Mouse (Mus musculus): ENCODE measurements at regions not wholly inside any gene's neighbourhood (a gene's known extent, or its start where the extent isn't known, plus 50 kb on each side); places are given as distances from the start of the nearest gene placed in this dataset.

DNA sequence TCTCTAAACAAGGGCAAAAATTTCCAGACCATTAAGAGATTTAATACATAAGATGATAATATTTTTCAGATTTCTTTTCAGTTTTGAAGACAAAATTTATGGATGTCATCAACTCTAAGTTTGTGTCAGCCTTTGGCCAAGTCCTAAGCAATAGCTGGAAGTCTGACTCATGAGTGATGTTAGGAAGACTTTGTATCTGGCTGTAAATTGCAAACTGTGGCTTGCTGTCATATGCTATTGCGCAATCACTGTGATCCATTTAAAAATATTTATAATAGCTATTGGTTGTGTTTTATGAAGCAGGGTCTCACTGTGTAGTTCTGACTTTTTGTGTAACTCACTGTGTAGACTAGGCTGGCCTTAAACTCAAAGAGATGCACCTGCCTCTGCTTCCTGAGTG, 119.1 kb upstream of the Tbx18 start:
- no peak overlapping the region for H3K27ac ChIP-seq (ENCODE audit: insufficient read depth, low read depth, low read length)
- H3K27me3 ChIP-seq (ENCODE audit: control insufficient read depth, insufficient read depth, low read length): no peaks in the 10 kb centered on the region
- no peaks in the 10 kb centered on the region for H3K4me1 ChIP-seq (ENCODE audit: control insufficient read depth, insufficient read depth, insufficient read length, low read length)
- no peak for TF ChIP-seq CTCF (IDR thresholded peaks at IDR 0.05; ENCODE audit: extremely low read depth, insufficient read length, insufficient replicate concordance, low read depth, low read length)
- TF ChIP-seq POLR2A (IDR thresholded peaks at IDR 0.05; ENCODE audit: low read depth, low read length): no peak
- H3K36me3 ChIP-seq (ENCODE audit: control insufficient read depth, insufficient read depth, low read length): no peaks in the 10 kb centered on the region
- no peak overlapping the region for H3K4me3 ChIP-seq (ENCODE audit: low read depth, low read length)
- WGBS: 85% methylated on average over 1 of the region's 1 CpGs

DNA sequence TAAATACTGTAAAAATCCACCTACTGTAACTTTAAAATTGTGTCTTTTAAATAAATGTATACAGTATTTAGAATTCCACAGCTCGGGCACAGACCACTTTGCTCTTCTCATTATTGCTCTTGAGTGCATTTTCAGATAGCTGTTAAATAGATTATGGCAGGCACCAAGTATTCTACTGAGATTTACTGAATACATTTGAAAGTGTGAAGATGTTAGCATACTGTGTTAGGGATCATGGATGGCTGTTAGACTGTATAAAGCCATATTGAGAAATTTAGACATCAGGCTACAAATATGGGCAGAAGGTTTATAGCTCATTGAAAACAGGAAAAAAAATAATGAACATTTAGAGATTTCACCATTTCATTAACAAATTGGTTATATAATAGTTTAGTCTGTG, 130.5 kb upstream of the Tbx18 start:
- WGBS: 57% methylated on average over 1 of the region's 1 CpGs
- H3K4me1 ChIP-seq (ENCODE audit: control insufficient read depth, insufficient read depth, insufficient read length, low read length): no peaks in the 10 kb centered on the region
- H3K36me3 ChIP-seq (ENCODE audit: control insufficient read depth, insufficient read depth, low read length): no peaks in the 10 kb centered on the region
- no peak overlapping the region for H3K27ac ChIP-seq (ENCODE audit: insufficient read depth, low read depth, low read length)
- no peak overlapping the region for H3K4me3 ChIP-seq (ENCODE audit: low read depth, low read length)
- TF ChIP-seq POLR2A (IDR thresholded peaks at IDR 0.05; ENCODE audit: low read depth, low read length) (no peak), CTCF (IDR thresholded peaks at IDR 0.05; ENCODE audit: extremely low read depth, insufficient read length, insufficient replicate concordance, low read depth, low read length) (no peak)
- no peaks in the 10 kb centered on the region for H3K27me3 ChIP-seq (ENCODE audit: control insufficient read depth, insufficient read depth, low read length)

DNA sequence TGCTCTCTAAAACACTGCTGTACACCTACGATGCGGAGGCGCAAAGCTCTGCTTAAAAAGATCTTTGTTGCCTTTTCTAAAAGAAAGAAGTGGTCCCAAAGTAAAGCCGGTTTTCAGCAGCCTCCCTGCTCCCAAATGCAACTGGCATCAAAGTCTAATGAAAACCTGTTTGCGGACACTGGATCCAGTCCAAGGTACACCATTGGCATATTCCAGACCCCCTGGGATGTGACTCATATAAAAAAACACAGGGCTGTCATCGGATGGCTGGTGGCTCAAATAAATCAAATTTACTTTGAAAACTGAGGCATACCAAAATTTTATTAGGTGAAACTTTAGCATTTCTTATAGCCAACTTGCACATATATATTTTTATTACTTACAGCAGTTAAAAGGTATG, 134.2 kb upstream of the Tbx18 start:
- TF ChIP-seq POLR2A (IDR thresholded peaks at IDR 0.05; ENCODE audit: low read depth, low read length) (no peak), CTCF (IDR thresholded peaks at IDR 0.05; ENCODE audit: extremely low read depth, insufficient read length, insufficient replicate concordance, low read depth, low read length) (no peak)
- 86% methylated on average over 6 of the region's 6 CpGs for WGBS

DNA sequence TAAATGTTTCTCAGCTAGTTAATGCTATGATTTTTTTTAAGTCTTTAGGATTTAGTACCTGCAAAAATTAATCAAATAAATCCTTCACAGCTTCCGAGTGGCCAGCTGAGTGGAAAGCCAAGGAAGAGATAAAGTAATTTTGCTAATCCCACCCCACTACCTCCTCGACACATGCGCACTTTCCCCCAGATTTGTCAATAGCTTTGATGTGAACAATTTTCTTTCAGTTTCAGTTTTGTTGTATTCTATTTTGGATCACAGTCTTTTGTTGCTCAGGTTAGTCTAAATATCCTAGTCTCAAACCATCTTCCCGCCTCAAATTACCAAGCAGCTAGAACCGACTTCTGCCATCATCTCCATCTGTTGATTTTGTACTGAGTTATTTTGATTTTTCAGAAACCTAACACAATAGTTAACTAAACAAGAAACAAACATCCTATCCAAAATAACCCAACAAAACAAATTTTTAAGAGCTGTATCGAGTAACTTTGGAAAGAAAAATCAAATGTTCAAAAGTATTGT, 141.4 kb upstream of the Tbx18 start:
- Histone ChIP-seq H3K27me3 (ENCODE audit: control insufficient read depth, insufficient read depth, low read length) (no peaks in the 10 kb centered on the region), H3K4me1 (ENCODE audit: control insufficient read depth, insufficient read depth, insufficient read length, low read length) (no peaks in the 10 kb centered on the region), H3K4me3 (ENCODE audit: low read depth, low read length) (no peak overlapping the region), H3K36me3 (ENCODE audit: control insufficient read depth, insufficient read depth, low read length) (no peaks in the 10 kb centered on the region), H3K27ac (ENCODE audit: insufficient read depth, low read depth, low read length) (no peak overlapping the region)
- no peak for TF ChIP-seq CTCF (IDR thresholded peaks at IDR 0.05; ENCODE audit: extremely low read depth, insufficient read length, insufficient replicate concordance, low read depth, low read length)
- no peak for TF ChIP-seq POLR2A (IDR thresholded peaks at IDR 0.05; ENCODE audit: low read depth, low read length)
- WGBS: 72% methylated on average over 6 of the region's 6 CpGs

More for the DNA sequence above, 134.2 kb upstream of the Tbx18 start:
- no peaks in the 10 kb centered on the region for H3K36me3 ChIP-seq (ENCODE audit: control insufficient read depth, insufficient read depth, low read length)
- H3K4me3 ChIP-seq (ENCODE audit: low read depth, low read length): no peak overlapping the region
- H3K27ac ChIP-seq (ENCODE audit: insufficient read depth, low read depth, low read length): no peak overlapping the region
- H3K4me1 ChIP-seq (ENCODE audit: control insufficient read depth, insufficient read depth, insufficient read length, low read length): no peaks in the 10 kb centered on the region
- no peaks in the 10 kb centered on the region for H3K27me3 ChIP-seq (ENCODE audit: control insufficient read depth, insufficient read depth, low read length)

DNA sequence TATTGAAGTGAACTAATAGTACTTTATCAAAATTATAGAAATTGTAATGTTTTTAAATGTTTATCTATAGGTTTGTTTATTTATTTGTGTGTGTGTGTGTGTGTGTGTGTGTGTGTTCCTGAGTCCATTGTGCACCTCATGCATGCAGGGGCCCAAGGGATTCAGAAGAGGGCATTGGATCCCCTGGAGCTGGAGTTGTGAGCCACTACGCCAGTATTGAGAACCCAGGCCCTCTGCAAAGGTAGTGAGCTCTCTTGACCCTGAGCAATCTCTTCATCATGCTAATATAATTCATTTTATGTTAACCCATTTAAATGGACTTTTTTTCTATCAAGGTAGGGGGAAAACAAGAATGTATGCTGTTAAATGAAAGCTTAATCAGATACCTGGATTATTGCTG, 151.5 kb upstream of the Tbx18 start:
- Histone ChIP-seq H3K27ac (ENCODE audit: insufficient read depth, low read depth, low read length) (no peak overlapping the region), H3K4me3 (ENCODE audit: low read depth, low read length) (no peak overlapping the region), H3K36me3 (ENCODE audit: control insufficient read depth, insufficient read depth, low read length) (no peaks in the 10 kb centered on the region), H3K27me3 (ENCODE audit: control insufficient read depth, insufficient read depth, low read length) (no peaks in the 10 kb centered on the region), H3K4me1 (ENCODE audit: control insufficient read depth, insufficient read depth, insufficient read length, low read length) (no peaks in the 10 kb centered on the region)
- WGBS: 57% methylated on average over 1 of the region's 1 CpGs
- TF ChIP-seq POLR2A (IDR thresholded peaks at IDR 0.05; ENCODE audit: low read depth, low read length): no peak

DNA sequence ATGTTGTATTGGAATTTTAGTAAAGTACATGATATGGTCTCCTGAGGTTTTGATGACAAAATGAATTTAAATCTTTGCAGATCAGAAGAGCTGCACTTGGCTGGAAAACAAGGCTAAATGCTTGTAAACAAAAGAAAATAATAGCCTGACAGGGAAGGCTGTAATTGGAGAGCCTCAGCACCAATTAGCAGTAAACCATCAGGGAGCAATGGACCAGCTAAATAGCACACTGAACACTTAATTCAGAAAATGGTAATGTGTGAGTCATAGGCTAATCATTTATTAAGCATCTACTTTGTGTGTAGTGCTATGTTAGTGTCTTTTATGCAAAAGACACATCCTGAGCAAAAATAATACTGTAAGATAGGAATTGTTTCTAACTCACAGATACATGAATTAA, 152.0 kb upstream of the Tbx18 start:
- no peak overlapping the region for H3K27ac ChIP-seq (ENCODE audit: insufficient read depth, low read depth, low read length)
- TF ChIP-seq POLR2A (IDR thresholded peaks at IDR 0.05; ENCODE audit: low read depth, low read length) (no peak), CTCF (IDR thresholded peaks at IDR 0.05; ENCODE audit: extremely low read depth, insufficient read length, insufficient replicate concordance, low read depth, low read length) (no peak)
- H3K27me3 ChIP-seq (ENCODE audit: control insufficient read depth, insufficient read depth, low read length): no peaks in the 10 kb centered on the region
- no peak overlapping the region for H3K4me3 ChIP-seq (ENCODE audit: low read depth, low read length)
- H3K36me3 ChIP-seq (ENCODE audit: control insufficient read depth, insufficient read depth, low read length): no peaks in the 10 kb centered on the region
- H3K4me1 ChIP-seq (ENCODE audit: control insufficient read depth, insufficient read depth, insufficient read length, low read length): no peaks in the 10 kb centered on the region

DNA sequence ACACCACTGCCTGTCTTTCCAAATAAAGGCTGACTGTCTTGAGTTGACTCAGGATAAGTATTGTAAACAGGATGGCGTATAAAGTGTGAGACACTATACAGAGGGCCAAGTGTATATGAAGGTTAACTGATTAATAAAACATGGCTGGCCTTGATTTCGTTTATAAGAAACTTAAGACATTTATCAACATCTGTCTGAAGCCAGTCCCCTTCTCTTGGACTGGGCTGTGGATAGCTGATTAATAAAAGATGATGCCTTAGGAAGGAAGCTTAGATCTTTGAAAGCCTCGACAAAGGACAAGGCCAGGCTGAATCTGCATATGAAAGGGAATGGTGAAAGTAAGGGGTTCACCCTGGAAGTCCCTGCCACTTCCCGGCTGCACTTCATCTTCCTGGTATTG, 163.0 kb upstream of the Tbx18 start:
- Histone ChIP-seq H3K27ac (ENCODE audit: insufficient read depth, low read depth, low read length) (no peak overlapping the region), H3K27me3 (ENCODE audit: control insufficient read depth, insufficient read depth, low read length) (no peaks in the 10 kb centered on the region), H3K36me3 (ENCODE audit: control insufficient read depth, insufficient read depth, low read length) (no peaks in the 10 kb centered on the region), H3K4me1 (ENCODE audit: control insufficient read depth, insufficient read depth, insufficient read length, low read length) (no peaks in the 10 kb centered on the region), H3K4me3 (ENCODE audit: low read depth, low read length) (no peak overlapping the region)
- WGBS: 39% methylated on average over 4 of the region's 4 CpGs
- TF ChIP-seq CTCF (IDR thresholded peaks at IDR 0.05; ENCODE audit: extremely low read depth, insufficient read length, insufficient replicate concordance, low read depth, low read length) (no peak), POLR2A (IDR thresholded peaks at IDR 0.05; ENCODE audit: low read depth, low read length) (no peak)

DNA sequence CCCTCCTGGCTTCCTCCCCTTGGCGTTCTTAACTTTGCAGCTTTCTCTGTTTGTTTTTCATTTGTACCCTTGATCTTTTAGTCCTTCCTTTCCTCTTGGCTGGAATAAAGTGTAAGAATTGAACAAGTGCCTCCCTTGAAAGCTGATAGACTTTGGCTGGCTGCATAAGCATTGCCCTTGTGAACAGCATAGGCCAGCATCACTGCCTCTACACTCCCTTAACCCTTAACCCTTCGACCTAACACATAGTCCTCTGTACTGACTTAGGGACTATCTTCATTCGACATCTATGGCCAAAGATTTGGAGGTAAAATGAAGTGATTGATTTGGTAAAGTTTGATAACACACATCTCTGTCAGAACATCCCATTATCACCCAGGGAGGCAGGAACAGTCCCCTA, 163.5 kb upstream of the Tbx18 start:
- no peaks in the 10 kb centered on the region for H3K36me3 ChIP-seq (ENCODE audit: control insufficient read depth, insufficient read depth, low read length)
- 49% methylated on average over 3 of the region's 3 CpGs for WGBS
- TF ChIP-seq POLR2A (IDR thresholded peaks at IDR 0.05; ENCODE audit: low read depth, low read length) (no peak), CTCF (IDR thresholded peaks at IDR 0.05; ENCODE audit: extremely low read depth, insufficient read length, insufficient replicate concordance, low read depth, low read length) (no peak)

More for the DNA sequence above, 163.5 kb upstream of the Tbx18 start:
- Histone ChIP-seq H3K27ac (ENCODE audit: insufficient read depth, low read depth, low read length) (no peak overlapping the region), H3K4me1 (ENCODE audit: control insufficient read depth, insufficient read depth, insufficient read length, low read length) (no peaks in the 10 kb centered on the region), H3K4me3 (ENCODE audit: low read depth, low read length) (no peak overlapping the region), H3K27me3 (ENCODE audit: control insufficient read depth, insufficient read depth, low read length) (no peaks in the 10 kb centered on the region)

All from small intestine, adult 2 months (tissue).